Mouse (Mus musculus): ENCODE measurements around the gene Gm28305. TPM values are rescaled to one million over a fixed set of nuclear protein-coding genes. Genes with fewer than 3 reads are reported as not detected.

Gene Gm28305
- not detected in 2 replicates for polyA plus RNA-seq (2012; rRNA removed)

DNA sequence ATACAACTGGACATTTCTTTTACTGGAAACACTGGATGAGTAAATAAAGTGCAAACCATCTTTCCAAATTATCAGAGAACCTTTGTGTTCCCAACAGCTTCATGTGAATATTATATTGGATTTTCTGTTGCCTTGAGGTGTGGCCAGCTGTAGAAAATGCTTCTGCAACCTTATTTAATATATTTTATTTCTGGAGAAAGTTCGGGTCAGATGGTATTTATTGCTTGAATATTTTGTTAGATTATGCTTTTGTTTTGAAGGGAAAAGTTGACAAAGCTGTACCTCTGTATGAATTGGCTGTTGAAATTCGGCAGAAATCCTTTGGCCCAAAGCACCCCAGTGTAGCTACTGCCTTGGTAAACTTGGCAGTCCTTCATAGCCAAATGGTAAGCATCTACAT, at the start of gene Gm28305:
Gm28305 (plus strand) TSS at position 301 of the 400 bp plus-strand sequence.

DNA sequence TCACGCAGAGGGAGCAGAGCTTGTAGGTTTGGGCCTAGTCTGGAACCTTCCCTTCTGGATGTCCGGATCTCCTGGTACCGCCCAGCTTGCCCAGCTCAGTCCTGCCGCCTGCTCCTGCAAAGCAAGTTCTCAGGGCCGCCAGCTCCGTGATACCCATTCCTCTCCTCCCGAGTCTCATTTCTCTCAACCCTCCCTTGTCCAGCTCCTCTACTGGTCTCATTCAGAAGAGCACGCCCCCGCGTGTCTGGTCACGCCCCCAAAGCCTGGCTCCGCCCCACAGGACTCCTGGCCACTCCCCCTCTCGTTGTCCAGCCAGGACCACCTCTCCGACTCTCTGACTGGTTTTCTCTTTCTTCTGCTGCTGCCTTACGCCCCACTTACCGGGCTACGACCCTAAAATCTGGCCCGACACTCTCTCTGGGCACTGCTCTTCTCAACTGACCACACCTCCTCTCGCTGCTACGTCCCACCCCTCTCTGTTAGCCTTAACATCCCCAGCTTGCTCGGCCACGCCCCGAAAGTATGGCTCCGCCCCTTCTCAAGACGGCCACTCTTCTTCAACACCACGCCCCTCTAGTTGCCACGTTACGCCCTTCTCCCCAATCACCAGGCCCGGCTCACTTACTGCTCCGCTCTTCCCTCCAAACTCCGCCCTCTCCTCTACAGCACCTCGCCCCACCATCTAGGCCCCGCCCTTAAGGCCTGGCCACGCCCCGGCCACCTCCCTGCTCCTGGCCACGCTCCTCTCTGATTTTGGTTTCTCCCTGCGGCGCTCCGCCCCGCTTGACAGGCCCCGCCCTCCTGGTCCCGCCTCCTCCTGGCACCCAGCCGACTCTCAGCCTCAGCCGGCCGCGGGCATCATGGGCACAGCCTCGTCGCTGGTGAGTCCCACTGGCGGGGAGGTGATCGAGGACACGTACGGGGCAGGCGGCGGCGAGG, 38.3 kb upstream of the Gm28305 start, which contains the start of gene Nphp3:
Nphp3 (plus strand) TSS at position 624 of the 939 bp plus-strand sequence.

DNA sequence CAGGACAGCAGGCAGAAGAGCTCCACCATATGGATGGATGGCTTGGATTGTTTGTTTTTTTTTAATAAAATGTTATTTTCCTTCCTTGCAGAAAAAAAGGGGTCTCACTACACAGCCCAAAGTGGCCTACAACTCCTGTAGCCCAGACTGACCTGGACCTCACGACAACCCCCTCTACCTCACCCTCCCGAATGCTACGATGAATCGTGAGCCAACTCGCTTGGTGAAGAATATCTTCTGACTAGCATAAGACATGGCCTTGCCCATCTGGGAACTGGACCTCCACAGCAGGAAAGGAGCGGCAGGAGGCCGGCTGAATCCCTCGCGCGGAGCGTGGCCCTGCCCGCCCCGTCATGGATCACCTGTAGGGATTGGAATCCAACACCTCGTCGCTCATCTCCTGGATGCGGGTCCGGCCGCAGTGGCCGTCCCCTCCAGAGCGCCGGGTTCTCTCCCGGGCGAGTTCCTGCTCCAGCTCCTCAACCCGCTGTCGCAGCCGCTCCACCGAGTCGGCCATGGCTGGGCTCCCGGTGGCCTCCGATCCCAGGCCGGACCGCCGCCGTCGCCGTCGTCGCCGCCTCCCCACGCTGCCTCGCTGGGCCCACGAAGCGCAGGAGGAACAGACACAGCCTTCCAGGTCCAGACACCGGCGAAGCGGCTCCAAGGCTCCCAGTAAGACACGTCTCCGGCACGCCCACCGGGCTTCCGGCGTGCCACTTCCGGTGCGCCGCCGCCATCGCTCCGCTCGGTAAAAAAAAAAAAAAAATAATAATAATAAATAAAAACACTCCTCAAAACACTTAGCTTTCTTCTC, 22.2 kb downstream of the Gm28305 start, which contains the start of gene Uba5:
Uba5 (minus strand) TSS at position 705 of the 814 bp plus-strand sequence.

DNA sequence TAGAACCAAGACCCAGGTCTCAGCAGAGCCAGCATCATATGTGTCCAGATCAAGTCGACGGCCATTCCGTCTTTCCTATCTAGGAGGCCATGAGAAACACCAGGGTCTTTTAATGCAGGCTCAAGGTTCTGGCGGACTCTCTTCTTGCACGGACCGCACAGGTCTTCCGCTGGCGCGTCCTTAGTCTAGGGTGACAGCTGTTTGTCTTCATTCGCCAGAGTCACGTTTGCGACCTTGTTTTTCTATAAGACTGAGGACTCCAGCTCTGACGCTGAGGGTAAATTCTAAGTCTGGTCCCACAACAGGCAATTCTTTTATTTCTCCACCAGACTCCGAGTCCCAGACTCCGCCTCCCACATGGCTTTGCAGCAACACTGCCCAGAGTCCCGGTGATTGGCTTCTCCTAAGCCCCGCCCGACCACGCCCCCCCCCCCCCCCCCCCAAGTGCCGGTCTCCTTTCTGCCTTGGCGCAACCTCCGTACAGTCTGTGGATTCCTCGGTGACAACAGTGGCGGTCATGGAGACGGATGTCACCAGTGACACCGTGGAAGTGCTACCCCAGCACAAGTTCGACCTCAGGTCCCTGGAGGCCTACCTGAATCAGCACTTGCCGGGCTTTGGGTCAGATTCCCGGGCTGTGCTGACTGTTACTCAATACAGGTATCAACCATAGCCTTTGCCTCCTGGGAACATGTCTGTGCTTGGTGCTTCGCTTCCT, 22.9 kb downstream of the Gm28305 start, which contains the start of gene Acad11:
Acad11 (plus strand) TSS at position 134 of the 718 bp plus-strand sequence.

Other genes starting within 250 kb of the Gm28305 start
- 9.1 and 14.4 TPM in 2 replicates for gene Nphp3, start 38.1 kb upstream of the Gm28305 start, polyA plus RNA-seq (2012; rRNA removed)
- 77.7 and 78.8 TPM in 2 replicates for gene Uba5, start 22.5 kb downstream of the Gm28305 start, polyA plus RNA-seq (2012; rRNA removed)
- 8.4 and 9.6 TPM in 2 replicates for gene Acad11, start 22.7 kb downstream of the Gm28305 start, polyA plus RNA-seq (2012; rRNA removed)
- 0.32 and 0.78 TPM in 2 replicates for gene Ackr4, start 86.3 kb downstream of the Gm28305 start, polyA plus RNA-seq (2012; rRNA removed)
- 76.7 and 77.1 TPM in 2 replicates for gene Dnajc13, start 222.3 kb downstream of the Gm28305 start, polyA plus RNA-seq (2012; rRNA removed)